Mouse (Mus musculus) small intestine, adult 2 months (tissue): ENCODE measurements around the gene Pkp1.

Source experiments
- CTCF ChIP-seq: fragments of 200-500 bp; IDR thresholded peaks from 2 replicates; pipeline ENCODE4 v1.5.1; 2012; ENCODE audit warnings: low read depth, mild to moderate bottlenecking, control low read depth, inconsistent platforms, low read length, moderate library complexity, mixed read lengths; ENCODE audit not compliant: insufficient replicate concordance, insufficient read length; ENCODE audit errors: extremely low read depth
- POLR2A ChIP-seq: fragments of 200-500 bp; IDR thresholded peaks from 2 replicates; pipeline ENCODE4 v1.6.1; 2012; ENCODE audit warnings: low read depth, mild to moderate bottlenecking, control low read depth, inconsistent platforms, low read length, moderate library complexity

GRCm38 (mm10) chr1:135861980-135862552 lies 56.9 kb downstream of the Pkp1 start:
- no peak for TF ChIP-seq CTCF
- no peak for TF ChIP-seq POLR2A
